Comparison of ENCODE assay signal across 8 mouse cellular contexts in genomic region chr1:180332076-180332927, GRCm38 (mm10). TPM values are rescaled to one million over a fixed set of nuclear protein-coding genes. Genes with fewer than 3 reads are reported as not detected.
A peak's percentile ranks its signal among the peaks of the same experiment; 100 is the strongest.
DNase-seq lines count a peak whose midpoint lies in the region; ATAC-seq and TF ChIP-seq lines count a peak whose summit lies in the region.

No protein-coding gene starts in this region.

- peaks cover 8% of the 10 kb centered on the region; the same call in 1 of the 2 replicates for H3K79me2 ChIP-seq in liver, adult 2 months (ENCODE audit: control insufficient read depth, insufficient read depth, low read length)

- DNase-seq in liver, adult 2 months (ENCODE audit: extremely low read depth, low read depth, low spot score) = no peak
- no peak for DNase-seq in liver
- DNase-seq in retina, embryonic 14.5 days (ENCODE audit: low spot score) = peak; percentile 54
- DNase-seq in urinary bladder, postnatal 14 days (ENCODE audit: low spot score) = no peak

- H3K27ac ChIP-seq in liver, adult 2 months (replicated peaks; ENCODE audit: insufficient read depth, low read depth, low read length) = 0 out of 2 replicates have a peak overlapping the region, but pooled peaks have one; percentile 32
- H3K27ac ChIP-seq in forebrain, embryonic 15.5 days (replicated peaks) = no peak overlapping the region
- H3K27ac ChIP-seq in intestine, postnatal 0 days (ENCODE audit: low read depth, low read length) = peak overlapping the region; percentile 21; the same call in 1 of the 2 replicates
- H3K27ac ChIP-seq in liver, embryonic 12.5 days = no peak overlapping the region

- no peaks in the 10 kb centered on the region for H3K36me3 ChIP-seq in liver, adult 2 months (ENCODE audit: control insufficient read depth, insufficient read depth, low read length)
- H3K36me3 ChIP-seq in forebrain, embryonic 15.5 days = no peaks in the 10 kb centered on the region
- 0 out of 2 replicates have a peak, but pooled peaks cover 14% of the 10 kb centered on the region for H3K36me3 ChIP-seq in intestine, postnatal 0 days (ENCODE audit: control insufficient read depth, insufficient read depth)
- peaks cover 12% of the 10 kb centered on the region for H3K36me3 ChIP-seq in liver, embryonic 12.5 days

- ATAC-seq in cerebellum, adult (ENCODE audit: insufficient number of reproducible peaks, low FRiP score, low TSS enrichment) = peak; percentile 45
- peak; percentile 65 for ATAC-seq in forebrain, embryonic 15.5 days (replicated peaks)
- ATAC-seq in intestine, postnatal 0 days = no peak
- peak; percentile 35; the same call in 1 of the 2 replicates for ATAC-seq in liver, embryonic 12.5 days

- TF ChIP-seq CTCF in liver, adult 2 months (IDR thresholded peaks at IDR 0.05; ENCODE audit: low read depth, low read length) = no peak
- TF ChIP-seq CTCF in intestine, postnatal 0 days (IDR thresholded peaks at IDR 0.05; ENCODE audit: low read depth) = no peak

- H3K9me3 ChIP-seq in forebrain, embryonic 15.5 days = no peaks in the 10 kb centered on the region
- no peaks in the 10 kb centered on the region for H3K9me3 ChIP-seq in intestine, postnatal 0 days (ENCODE audit: control insufficient read depth)
- no peaks in the 10 kb centered on the region for H3K9me3 ChIP-seq in liver, embryonic 12.5 days (replicated peaks)

- peaks cover 1% of the 10 kb centered on the region; the same call in 1 of the 2 replicates for H3K4me1 ChIP-seq in liver, adult 2 months (ENCODE audit: control insufficient read depth, insufficient read depth, low read length)
- peaks cover 35% of the 10 kb centered on the region for H3K4me1 ChIP-seq in forebrain, embryonic 15.5 days
- H3K4me1 ChIP-seq in intestine, postnatal 0 days (replicated peaks; ENCODE audit: control insufficient read depth, insufficient read depth, low read length) = peaks cover 11% of the 10 kb centered on the region
- H3K4me1 ChIP-seq in liver, embryonic 12.5 days = peaks cover 74% of the 10 kb centered on the region

- peak overlapping the region; percentile 98 for H3K4me2 ChIP-seq in forebrain, embryonic 15.5 days (replicated peaks)
- peak overlapping the region; percentile 94 for H3K4me2 ChIP-seq in intestine, postnatal 0 days (replicated peaks; ENCODE audit: low read depth)
- peak overlapping the region; percentile 91 for H3K4me2 ChIP-seq in liver, embryonic 12.5 days

- 9% methylated on average over 70 of the region's 72 CpGs for WGBS in liver, adult 2 months
- under 1% methylated on average over 72 of the region's 72 CpGs for WGBS in forebrain, embryonic 15.5 days
- WGBS in intestine, postnatal 0 days = 11% methylated on average over 71 of the region's 72 CpGs
- 19% methylated on average over 70 of the region's 72 CpGs for WGBS in liver, embryonic 12.5 days (ENCODE audit: insufficient replicate concordance)

- H3K27me3 ChIP-seq in liver, adult 2 months (ENCODE audit: control insufficient read depth, insufficient read depth, low read length) = peaks cover 8% of the 10 kb centered on the region
- H3K27me3 ChIP-seq in forebrain, embryonic 15.5 days = peaks cover 12% of the 10 kb centered on the region; the same call in 1 of the 2 replicates
- H3K27me3 ChIP-seq in intestine, postnatal 0 days (replicated peaks; ENCODE audit: control insufficient read depth, insufficient read depth, low read length) = no peaks in the 10 kb centered on the region
- peaks cover 39% of the 10 kb centered on the region for H3K27me3 ChIP-seq in liver, embryonic 12.5 days (replicated peaks)

- peak overlapping the region; percentile 81 for H3K9ac ChIP-seq in liver, adult 2 months (ENCODE audit: low read depth, low read length)
- H3K9ac ChIP-seq in forebrain, embryonic 15.5 days (replicated peaks) = peak overlapping the region; percentile 54
- H3K9ac ChIP-seq in intestine, postnatal 0 days (ENCODE audit: low read depth, low read length) = peak overlapping the region; percentile 74
- peak overlapping the region; percentile 71 for H3K9ac ChIP-seq in liver, embryonic 12.5 days

- H3K4me3 ChIP-seq in liver, adult 2 months (ENCODE audit: insufficient read depth, low read depth, low read length) = peak overlapping the region; percentile 80
- peak overlapping the region; percentile 56 for H3K4me3 ChIP-seq in forebrain, embryonic 15.5 days
- peak overlapping the region; percentile 65 for H3K4me3 ChIP-seq in intestine, postnatal 0 days (ENCODE audit: low read depth, low read length)
- peak overlapping the region; percentile 68 for H3K4me3 ChIP-seq in liver, embryonic 12.5 days

- TF ChIP-seq POLR2A in liver, adult 2 months (IDR thresholded peaks at IDR 0.05; ENCODE audit: extremely low read depth, insufficient read depth, low read length) = no peak

RNA-seq across cellular contexts. Expression of gene Itpkb, which starts 2.0 kb away (rescaled TPM):
- 3.7 and 6.0 TPM in 2 replicates for total RNA-seq in liver, adult 2 months (2014; rRNA removed)
- 2.2 and 2.7 TPM in 2 replicates for polyA plus RNA-seq in liver, adult 2 months (2012; rRNA removed)
- polyA plus RNA-seq in forebrain, embryonic 15.5 days (2015; fragmentation: Nextera tagmentation; extraction: Ambion mirVana) = 2.3 and 2.4 TPM in 2 replicates
- polyA plus RNA-seq in intestine, postnatal 0 days (2015; fragmentation: Nextera tagmentation; extraction: Ambion mirVana) = 2.3 and 3.4 TPM in 2 replicates
- polyA plus RNA-seq in liver, embryonic 12.5 days (2016; fragmentation: Nextera tagmentation; extraction: Ambion mirVana) = 4.0 and 4.3 TPM in 2 replicates

Comparison
In these comparisons a context has a peak if more than half of its experiments do, and no peak if none do; other contexts are left out.
1. H3K27ac ChIP-seq: peak in liver, adult 2 months (single experiment) and intestine, postnatal 0 days (single experiment); none in forebrain, embryonic 15.5 days (single experiment) and liver, embryonic 12.5 days (single experiment).
2. Peak in every context shown above with its lines, with median percentiles within 50 percentile points of each other: H3K4me3 ChIP-seq, H3K9ac ChIP-seq and H3K4me2 ChIP-seq.